Mouse (Mus musculus) hindbrain, embryonic 13.5 days (tissue): Measurements from ENCODE around the gene Fndc1. TPM values are rescaled to one million over a fixed set of nuclear protein-coding genes. Genes with fewer than 3 reads are reported as not detected.

Experiments used
- ATAC-seq: fragments of 200-750 bp; cut with Nextera tagmentation; 2 replicates; pipeline ENCODE4 v1.8.0; 2017; ENCODE audit warnings: moderate TSS enrichment; ENCODE audit not compliant: low FRiP score
- H3K27ac ChIP-seq: fragments of 300-500 bp; sonication (generic); 2 replicates; pipeline ENCODE4 v1.5.1; 2015; ENCODE audit warnings: inconsistent platforms, mild to moderate bottlenecking, moderate library complexity
- H3K27me3 ChIP-seq: fragments of 300-500 bp; sonication (generic); 2 replicates; pipeline ENCODE4 v1.6.1; 2015; ENCODE audit warnings: mild to moderate bottlenecking, inconsistent platforms
- H3K36me3 ChIP-seq: fragments of 300-500 bp; sonication (generic); 2 replicates; pipeline ENCODE4 v1.6.1; 2015; ENCODE audit warnings: mild to moderate bottlenecking, inconsistent platforms
- H3K4me1 ChIP-seq: fragments of 300-500 bp; sonication (generic); replicated peaks from 2 replicates; pipeline ENCODE4 v1.6.1; 2015; ENCODE audit warnings: inconsistent platforms
- H3K4me2 ChIP-seq: fragments of 300-500 bp; sonication (generic); 2 replicates; pipeline ENCODE4 v1.6.1; 2015; ENCODE audit warnings: inconsistent platforms, mild to moderate bottlenecking, moderate library complexity
- H3K4me3 ChIP-seq: fragments of 300-500 bp; sonication (generic); 2 replicates; pipeline ENCODE4 v1.5.1; 2015; ENCODE audit warnings: mild to moderate bottlenecking, inconsistent platforms
- H3K9ac ChIP-seq: fragments of 300-500 bp; sonication (generic); 2 replicates; pipeline ENCODE4 v1.6.1; 2015; ENCODE audit warnings: mild to moderate bottlenecking, inconsistent platforms
- H3K9me3 ChIP-seq: fragments of 300-500 bp; sonication (generic); 2 replicates; pipeline ENCODE4 v1.6.1; 2016; ENCODE audit warnings: inconsistent platforms
- WGBS: fragments of 180-500 bp; shearing (Covaris S2); methylation state at CpG from one replicate; pipeline ENCODE4 v1.1.7; 2015; 5-methylcytosine and 5-hydroxymethylcytosine counted together
- polyA plus RNA-seq: library from polyadenylated mRNA; unstranded; fragments of >200 nt; fragmentation: Nextera tagmentation; extraction: Ambion mirVana; gene quantifications from 2 replicates; pipeline ENCODE4 v1.2.1, GENCODE M21; 2015

The Fndc1 gene
- polyA plus RNA-seq, 1 experiment from 2014 or later = 4.7 TPM

GRCm38 (mm10) chr17:7857658-7858057 lies 30.6 kb upstream of the Fndc1 start:
- H3K4me3 ChIP-seq = no peak overlapping the region
- no peak overlapping the region for H3K4me2 ChIP-seq
- 89% methylated on average over 6 of the region's 6 CpGs for WGBS
- no peak overlapping the region for H3K27ac ChIP-seq
- H3K4me1 ChIP-seq = 0 out of 2 replicates have a peak, but pooled peaks cover 5% of the 10 kb centered on the region
- no peaks in the 10 kb centered on the region for H3K27me3 ChIP-seq
- no peak overlapping the region for H3K9ac ChIP-seq
- no peaks in the 10 kb centered on the region for H3K9me3 ChIP-seq
- H3K36me3 ChIP-seq = no peaks in the 10 kb centered on the region
- ATAC-seq = no peak

GRCm38 (mm10) chr17:7855851-7856250 lies 28.7 kb upstream of the Fndc1 start:
- no peak overlapping the region for H3K27ac ChIP-seq
- H3K4me2 ChIP-seq = no peak overlapping the region
- ATAC-seq = no peak
- H3K9ac ChIP-seq = no peak overlapping the region
- no peaks in the 10 kb centered on the region for H3K36me3 ChIP-seq
- WGBS = 80% methylated on average over 8 of the region's 8 CpGs
- no peak overlapping the region for H3K4me3 ChIP-seq
- peaks cover 3% of the 10 kb centered on the region; the same call in 1 of the 2 replicates for H3K4me1 ChIP-seq
- no peaks in the 10 kb centered on the region for H3K9me3 ChIP-seq
- no peaks in the 10 kb centered on the region for H3K27me3 ChIP-seq

GRCm38 (mm10) chr17:7851979-7852378 lies 24.9 kb upstream of the Fndc1 start:
- Histone ChIP-seq H3K4me3 (no peak overlapping the region), H3K4me2 (no peak overlapping the region), H3K36me3 (no peaks in the 10 kb centered on the region), H3K27me3 (no peaks in the 10 kb centered on the region), H3K4me1 (peaks cover 3% of the 10 kb centered on the region; the same call in 1 of the 2 replicates), H3K9ac (no peak overlapping the region), H3K27ac (no peak overlapping the region), H3K9me3 (no peaks in the 10 kb centered on the region)
- WGBS = 52% methylated on average over 4 of the region's 4 CpGs
- no peak for ATAC-seq

- ATAC-seq = no peak
- Histone ChIP-seq H3K9ac (no peak overlapping the region), H3K9me3 (no peaks in the 10 kb centered on the region), H3K4me1 (peaks cover 3% of the 10 kb centered on the region; the same call in 1 of the 2 replicates), H3K27ac (no peak overlapping the region), H3K4me3 (no peak overlapping the region), H3K4me2 (no peak overlapping the region), H3K27me3 (no peaks in the 10 kb centered on the region), H3K36me3 (no peaks in the 10 kb centered on the region)
- WGBS = 53% methylated on average over 8 of the region's 9 CpGs
These were observed 24.4 kb upstream of the Fndc1 start for GRCm38 (mm10) chr17:7851527-7851926.

- no peaks in the 10 kb centered on the region for H3K9me3 ChIP-seq
- peaks cover 3% of the 10 kb centered on the region; the same call in 1 of the 2 replicates for H3K4me1 ChIP-seq
- ATAC-seq = no peak
- no peak overlapping the region for H3K9ac ChIP-seq
- H3K4me3 ChIP-seq = no peak overlapping the region
- H3K4me2 ChIP-seq = no peak overlapping the region
- H3K36me3 ChIP-seq = no peaks in the 10 kb centered on the region
- 82% methylated on average over 6 of the region's 6 CpGs for WGBS
- no peaks in the 10 kb centered on the region for H3K27me3 ChIP-seq
- H3K27ac ChIP-seq = no peak overlapping the region
These were observed 23.1 kb upstream of the Fndc1 start for GRCm38 (mm10) chr17:7850246-7850645.

- no peak for ATAC-seq
- H3K4me2 ChIP-seq = no peak overlapping the region
- no peaks in the 10 kb centered on the region for H3K27me3 ChIP-seq
- H3K4me1 ChIP-seq = no peaks in the 10 kb centered on the region
- H3K4me3 ChIP-seq = no peak overlapping the region
- no peak overlapping the region for H3K9ac ChIP-seq
- no peaks in the 10 kb centered on the region for H3K36me3 ChIP-seq
- no peaks in the 10 kb centered on the region for H3K9me3 ChIP-seq
- 79% methylated on average over 12 of the region's 12 CpGs for WGBS
- H3K27ac ChIP-seq = no peak overlapping the region
These were observed 13.6 kb upstream of the Fndc1 start for GRCm38 (mm10) chr17:7840505-7841290.

- Histone ChIP-seq H3K27me3 (peaks cover 50% of the 10 kb centered on the region), H3K27ac (no peak overlapping the region), H3K4me2 (peak overlapping the region; percentile 99), H3K36me3 (no peaks in the 10 kb centered on the region), H3K9me3 (no peaks in the 10 kb centered on the region), H3K4me1 (peaks cover 10% of the 10 kb centered on the region), H3K9ac (peak overlapping the region; percentile 82; the same call in 1 of the 2 replicates), H3K4me3 (peak overlapping the region; percentile 58)
- ATAC-seq = no peak
- 10% methylated on average over 16 of the region's 16 CpGs for WGBS
These were observed 484 bp upstream of the Fndc1 start for GRCm38 (mm10) chr17:7827586-7827985.

- Histone ChIP-seq H3K4me1 (peaks cover 10% of the 10 kb centered on the region), H3K36me3 (no peaks in the 10 kb centered on the region), H3K9ac (no peak overlapping the region), H3K27me3 (peaks cover 53% of the 10 kb centered on the region), H3K27ac (no peak overlapping the region), H3K4me3 (no peak overlapping the region), H3K4me2 (no peak overlapping the region), H3K9me3 (no peaks in the 10 kb centered on the region)
- 70% methylated on average over 9 of the region's 9 CpGs for WGBS
- ATAC-seq = no peak
These were observed 1.7 kb downstream of the Fndc1 start for GRCm38 (mm10) chr17:7825416-7825815.

GRCm38 (mm10) chr17:7821553-7822186 lies 5.4 kb downstream of the Fndc1 start:
- Histone ChIP-seq H3K4me3 (no peak overlapping the region), H3K9me3 (no peaks in the 10 kb centered on the region), H3K27ac (no peak overlapping the region), H3K4me2 (no peak overlapping the region), H3K27me3 (peaks cover 31% of the 10 kb centered on the region), H3K36me3 (no peaks in the 10 kb centered on the region), H3K4me1 (peaks cover 1% of the 10 kb centered on the region), H3K9ac (no peak overlapping the region)
- 33% methylated on average over 17 of the region's 17 CpGs for WGBS
- no peak for ATAC-seq

- H3K4me1 ChIP-seq = no peaks in the 10 kb centered on the region
- no peak for ATAC-seq
- 89% methylated on average over 7 of the region's 7 CpGs for WGBS
- H3K36me3 ChIP-seq = no peaks in the 10 kb centered on the region
- peaks cover 16% of the 10 kb centered on the region for H3K27me3 ChIP-seq
- no peaks in the 10 kb centered on the region for H3K9me3 ChIP-seq
- no peak overlapping the region for H3K9ac ChIP-seq
- no peak overlapping the region for H3K4me2 ChIP-seq
- H3K27ac ChIP-seq = no peak overlapping the region
- H3K4me3 ChIP-seq = no peak overlapping the region
These were observed 6.9 kb downstream of the Fndc1 start for GRCm38 (mm10) chr17:7820176-7820575.

GRCm38 (mm10) chr17:7816602-7817001 lies 10.5 kb downstream of the Fndc1 start:
- Histone ChIP-seq H3K27ac (no peak overlapping the region), H3K4me2 (no peak overlapping the region), H3K36me3 (no peaks in the 10 kb centered on the region), H3K27me3 (peaks cover 2% of the 10 kb centered on the region; the same call in 1 of the 2 replicates), H3K9me3 (no peaks in the 10 kb centered on the region), H3K4me1 (no peaks in the 10 kb centered on the region), H3K9ac (no peak overlapping the region), H3K4me3 (no peak overlapping the region)
- 75% methylated on average over 2 of the region's 2 CpGs for WGBS
- no peak for ATAC-seq

GRCm38 (mm10) chr17:7814433-7814832 lies 12.7 kb downstream of the Fndc1 start:
- Histone ChIP-seq H3K36me3 (no peaks in the 10 kb centered on the region), H3K9ac (no peak overlapping the region), H3K4me1 (no peaks in the 10 kb centered on the region), H3K4me2 (no peak overlapping the region), H3K27ac (no peak overlapping the region), H3K4me3 (no peak overlapping the region), H3K27me3 (no peaks in the 10 kb centered on the region; the same call in 1 of the 2 replicates), H3K9me3 (no peaks in the 10 kb centered on the region)
- ATAC-seq = no peak
- 64% methylated on average over 3 of the region's 3 CpGs for WGBS
